Mouse (Mus musculus) monocyte, adult 2 months (primary cell): Measurements from ENCODE around the gene Ap5z1.

Experiments used
- DNase-seq, 2 experiments: peaks; one replicate each; pipeline ENCODE4 v3.0.0; 2022; ENCODE audit warnings: low spot score in 2 of 2, low read depth in 1 of 2

Ap5z1 gene

GRCm38 (mm10) chr5:142518973-142519372 lies 55.2 kb downstream of the Ap5z1 start:
- no peak for DNase-seq

- no peak for DNase-seq
Measured at GRCm38 (mm10) chr5:142520360-142520759, 56.6 kb downstream of the Ap5z1 start.

DNA sequence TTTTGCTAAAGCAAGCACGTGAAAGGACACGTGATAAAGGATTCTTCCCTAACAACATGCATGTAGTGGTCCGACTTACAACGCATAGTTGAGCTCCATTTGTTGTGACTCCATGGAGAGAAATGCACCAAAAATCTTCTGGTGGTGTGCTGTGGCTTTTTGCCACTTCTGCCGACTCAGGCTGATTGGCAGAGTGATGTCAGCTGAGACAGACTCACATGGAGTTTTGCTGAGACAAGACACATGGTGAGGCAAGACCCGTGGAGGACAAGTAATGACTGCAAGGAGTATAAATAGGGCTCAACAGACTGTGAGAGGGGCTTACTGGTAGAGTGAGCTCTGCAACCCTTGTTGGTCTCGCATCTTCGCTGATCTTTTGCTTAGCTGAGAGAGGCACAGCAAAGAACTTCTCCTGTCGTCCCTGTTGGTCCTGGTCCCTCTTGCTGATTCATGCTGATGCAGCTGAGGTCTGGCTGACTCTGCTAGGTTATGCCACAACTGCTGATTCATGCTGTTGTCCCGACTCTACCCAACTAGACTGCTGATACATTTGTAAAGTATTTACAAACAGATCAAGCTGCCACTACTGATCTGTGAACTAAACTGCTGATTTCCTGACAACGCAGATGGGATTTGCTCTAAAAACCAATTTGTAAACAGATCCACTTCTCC lies 57.6 kb downstream of the Ap5z1 start:
- DNase-seq, result no peak

- no peak for DNase-seq
Measured at GRCm38 (mm10) chr5:142524711-142525464, 61.1 kb downstream of the Ap5z1 start.
